Mouse (Mus musculus) myocyte (in vitro differentiated cells): ENCODE data around the gene Tgm5. TPM values are rescaled to one million over a fixed set of nuclear protein-coding genes. Genes with fewer than 3 reads are reported as not detected.
"Not testable (repeated sequence)": the region's sequence is repeated elsewhere in the genome, so short reads cannot be mapped to it uniquely, and the experiment has no call there.

Experiments used
- H3K27me3 ChIP-seq: one replicate; pipeline ENCODE4 v1.6.1; 2011; ENCODE audit not compliant: control insufficient read depth, insufficient read depth, insufficient read length
- H3K36me3 ChIP-seq: one replicate; pipeline ENCODE4 v1.6.1; 2011; ENCODE audit not compliant: control insufficient read depth, insufficient read depth
- H3K4me2 ChIP-seq: one replicate; pipeline ENCODE4 v1.6.1; 2011; ENCODE audit warnings: low read depth, control low read depth
- H3K4me3 ChIP-seq: one replicate; pipeline ENCODE4 v1.5.1; 2011; ENCODE audit warnings: mild to moderate bottlenecking, control low read depth, moderate library complexity
- H3K79me2 ChIP-seq: one replicate; pipeline ENCODE4 v1.6.1; 2011; ENCODE audit not compliant: control insufficient read depth, insufficient read depth
- H3ac ChIP-seq: one replicate; pipeline ENCODE4 v1.6.1; 2011; ENCODE audit not compliant: control insufficient read depth, insufficient read length
- CEBPB ChIP-seq: IDR thresholded peaks from 2 replicates; pipeline ENCODE4 v1.6.1; 2011; ENCODE audit warnings: mild to moderate bottlenecking, moderate library complexity; ENCODE audit not compliant: poor library complexity, insufficient read depth, severe bottlenecking
- E2F4 ChIP-seq: IDR thresholded peaks from one replicate; pipeline ENCODE4 v1.6.1; 2011; ENCODE audit warnings: mild to moderate bottlenecking, control low read depth, moderate library complexity; ENCODE audit not compliant: insufficient read depth
- MAX ChIP-seq: IDR thresholded peaks from one replicate; pipeline ENCODE4 v1.6.1; 2011; ENCODE audit warnings: low read depth, mild to moderate bottlenecking, control low read depth
- MYOD1 ChIP-seq, 3 experiments: IDR thresholded peaks; one replicate each; pipeline ENCODE4 v1.6.1; 2011; ENCODE audit warnings: control low read depth in 2 of 3, low read depth in 2 of 3, mild to moderate bottlenecking in 2 of 3, moderate library complexity in 1 of 3; ENCODE audit not compliant: insufficient read length in 2 of 3, control insufficient read depth in 1 of 3
- MYOG ChIP-seq, 3 experiments: IDR thresholded peaks; one replicate each; pipeline ENCODE4 v1.6.1; 2011; ENCODE audit warnings: control low read depth in 2 of 3, low read depth in 2 of 3, mild to moderate bottlenecking in 2 of 3; ENCODE audit not compliant: insufficient read length in 2 of 3, control insufficient read depth in 1 of 3, insufficient read depth in 1 of 3
- POLR2A ChIP-seq: IDR thresholded peaks from one replicate; pipeline ENCODE4 v1.6.1; 2011; ENCODE audit warnings: low read depth, mild to moderate bottlenecking, control low read depth, moderate library complexity; ENCODE audit not compliant: insufficient read length
- POLR2AphosphoS2 ChIP-seq: IDR thresholded peaks from one replicate; pipeline ENCODE4 v1.6.1; 2011; ENCODE audit warnings: low read depth, control low read depth; ENCODE audit not compliant: insufficient read length
- REST ChIP-seq: IDR thresholded peaks from one replicate; pipeline ENCODE4 v1.6.1; 2011; ENCODE audit warnings: mild to moderate bottlenecking, control low read depth, moderate library complexity; ENCODE audit not compliant: insufficient read depth, insufficient read length
- SRF ChIP-seq: IDR thresholded peaks from one replicate; pipeline ENCODE4 v1.6.1; 2011; ENCODE audit warnings: low read depth; ENCODE audit not compliant: control insufficient read depth, insufficient read length
- TCF12 ChIP-seq: IDR thresholded peaks from one replicate; pipeline ENCODE4 v1.6.1; 2011; ENCODE audit warnings: mild to moderate bottlenecking, control low read depth; ENCODE audit not compliant: poor library complexity, insufficient read depth, severe bottlenecking
- TCF3 ChIP-seq: IDR thresholded peaks from one replicate; pipeline ENCODE4 v1.6.1; 2011; ENCODE audit warnings: low read depth, control low read depth; ENCODE audit not compliant: insufficient read length
- USF1 ChIP-seq: IDR thresholded peaks from one replicate; pipeline ENCODE4 v1.6.1; 2011; ENCODE audit warnings: low read depth, mild to moderate bottlenecking, control low read depth, moderate library complexity
- polyA plus RNA-seq: library from polyadenylated mRNA; unstranded; fragments of >200 nt; fragmentation: generic; extraction: Trizol; gene quantifications from one replicate; pipeline ENCODE4 v1.2.1, GENCODE M21; 2012; ENCODE audit warnings: missing spikeins

Tgm5 gene
- polyA plus RNA-seq, 1 experiment, result 0.54 TPM

- Histone ChIP-seq H3K79me2 (no peaks in the 10 kb centered on the region), H3K27me3 (no peaks in the 10 kb centered on the region), H3ac (no peak overlapping the region)
These were observed 33.5 kb downstream of the Tgm5 start for GRCm38 (mm10) chr2:121052176-121052575.

GRCm38 (mm10) chr2:121045653-121046052, 40.0 kb downstream of the Tgm5 start:
- H3K27me3 ChIP-seq, result no peaks in the 10 kb centered on the region
- TF ChIP-seq POLR2AphosphoS2, result no peak
- TF ChIP-seq CEBPB, result no peak
- TF ChIP-seq TCF12, result no peak
- no peak for TF ChIP-seq MYOG (IDR thresholded peaks at IDR 0.05; ENCODE audit: control insufficient read depth in 1 of 3, insufficient read depth in 1 of 3, insufficient read length in 2 of 3, low read depth in 2 of 3)
- no peak for TF ChIP-seq MYOD1 (IDR thresholded peaks at IDR 0.05; ENCODE audit: control insufficient read depth in 1 of 3, insufficient read length in 2 of 3, low read depth in 2 of 3)
- TF ChIP-seq TCF3, result no peak
- no peak for TF ChIP-seq E2F4
- TF ChIP-seq MAX, result no peak
- TF ChIP-seq USF1, result no peak
- no peaks in the 10 kb centered on the region for H3K36me3 ChIP-seq
- H3K4me3 ChIP-seq, result no peak overlapping the region
- no peaks in the 10 kb centered on the region for H3K79me2 ChIP-seq
- no peak overlapping the region for H3ac ChIP-seq
- H3K4me2 ChIP-seq, result no peak overlapping the region

More at GRCm38 (mm10) chr2:121052176-121052575, 33.5 kb downstream of the Tgm5 start:
- Histone ChIP-seq H3K4me2 (no peak overlapping the region), H3K4me3 (no peak overlapping the region), H3K36me3 (no peaks in the 10 kb centered on the region)
- TF ChIP-seq CEBPB (no peak), MAX (no peak), POLR2AphosphoS2 (no peak), REST (no peak), POLR2A (no peak), SRF (no peak)

GRCm38 (mm10) chr2:121041098-121041497, 44.5 kb downstream of the Tgm5 start:
- Histone ChIP-seq H3K4me3 (no peak overlapping the region), H3K79me2 (no peaks in the 10 kb centered on the region), H3K36me3 (no peaks in the 10 kb centered on the region), H3K27me3 (no peaks in the 10 kb centered on the region), H3ac (no peak overlapping the region), H3K4me2 (no peak overlapping the region)
- TF ChIP-seq TCF12 (no peak), CEBPB (no peak), REST (no peak), MYOD1 (IDR thresholded peaks at IDR 0.05; ENCODE audit: control insufficient read depth in 1 of 3, insufficient read length in 2 of 3, low read depth in 2 of 3) (no peak), TCF3 (no peak), POLR2A (no peak), SRF (no peak), MYOG (IDR thresholded peaks at IDR 0.05; ENCODE audit: control insufficient read depth in 1 of 3, insufficient read depth in 1 of 3, insufficient read length in 2 of 3, low read depth in 2 of 3) (no peak), USF1 (no peak), MAX (no peak), E2F4 (no peak), POLR2AphosphoS2 (no peak)

GRCm38 (mm10) chr2:121039382-121039781, 46.3 kb downstream of the Tgm5 start:
- no peaks in the 10 kb centered on the region for H3K27me3 ChIP-seq
- H3K4me3 ChIP-seq, result no peak overlapping the region
- no peaks in the 10 kb centered on the region for H3K36me3 ChIP-seq
- H3ac ChIP-seq, result no peak overlapping the region
- TF ChIP-seq TCF3, result no peak
- no peak for TF ChIP-seq MYOG (IDR thresholded peaks at IDR 0.05; ENCODE audit: control insufficient read depth in 1 of 3, insufficient read depth in 1 of 3, insufficient read length in 2 of 3, low read depth in 2 of 3)
- no peak for TF ChIP-seq SRF
- no peak for TF ChIP-seq POLR2A
- TF ChIP-seq TCF12, result no peak
- TF ChIP-seq POLR2AphosphoS2, result no peak
- TF ChIP-seq CEBPB, result no peak
- TF ChIP-seq MAX, result no peak
- TF ChIP-seq USF1, result no peak
- TF ChIP-seq E2F4, result no peak
- no peak for TF ChIP-seq REST
- TF ChIP-seq MYOD1 (IDR thresholded peaks at IDR 0.05; ENCODE audit: control insufficient read depth in 1 of 3, insufficient read length in 2 of 3, low read depth in 2 of 3), result no peak
- H3K79me2 ChIP-seq, result no peaks in the 10 kb centered on the region
- no peak overlapping the region for H3K4me2 ChIP-seq

GRCm38 (mm10) chr2:121038851-121039250, 46.8 kb downstream of the Tgm5 start:
- not testable (repeated sequence) for H3ac ChIP-seq, H3K27me3 ChIP-seq, H3K36me3 ChIP-seq, H3K4me3 ChIP-seq, H3K79me2 ChIP-seq, H3K4me2 ChIP-seq
